Mouse (Mus musculus) MEL (cell line): ENCODE measurements around the gene Grin3b. TPM values are rescaled to one million over a fixed set of nuclear protein-coding genes. Genes with fewer than 3 reads are reported as not detected.
A peak's percentile ranks its signal among the peaks of the same experiment; 100 is the strongest.

ENCODE experiments used
- DNase-seq: peaks from one replicate; pipeline ENCODE4 v3.0.0; 2011; ENCODE audit warnings: low read depth, low spot score
- H3K27ac ChIP-seq: 2 replicates; pipeline ENCODE4 v1.5.1; 2012; ENCODE audit warnings: low read depth, mild to moderate bottlenecking, control low read depth, low read length, moderate library complexity; ENCODE audit not compliant: control insufficient read depth
- H3K27me3 ChIP-seq, 2 experiments: fragments of 150-350 bp in 1 of 2; sonication (generic) in 1 of 2; 2 replicates each; pipeline ENCODE4 v1.6.1; 2012; ENCODE audit warnings: low read length in 2 of 2, mild to moderate bottlenecking in 2 of 2, improper control_type of control experiment in 1 of 2, moderate library complexity in 1 of 2; ENCODE audit not compliant: insufficient read depth in 2 of 2, control insufficient read depth in 1 of 2
- H3K36me3 ChIP-seq, 2 experiments: 2 replicates each; pipeline ENCODE4 v1.6.1; 2012 to 2014; ENCODE audit warnings: low read length in 2 of 2, improper control_type of control experiment in 1 of 2, inconsistent platforms in 1 of 2, mild to moderate bottlenecking in 1 of 2; ENCODE audit not compliant: insufficient read depth in 2 of 2, control insufficient read depth in 1 of 2
- H3K4me1 ChIP-seq, 2 experiments: fragments of 150-350 bp in 1 of 2; sonication (generic) in 1 of 2; 2 replicates each; pipeline ENCODE4 v1.6.1; 2012; ENCODE audit warnings: low read length in 2 of 2, improper control_type of control experiment in 1 of 2, mild to moderate bottlenecking in 1 of 2; ENCODE audit not compliant: insufficient read depth in 2 of 2, control insufficient read depth in 1 of 2
- H3K4me3 ChIP-seq, 2 experiments: fragments of 150-350 bp in 1 of 2; sonication (generic) in 1 of 2; 2 replicates each; pipeline ENCODE4 v1.5.1; 2012; ENCODE audit warnings: low read depth in 2 of 2, low read length in 2 of 2, mild to moderate bottlenecking in 2 of 2, moderate library complexity in 2 of 2, control low read depth in 1 of 2, improper control_type of control experiment in 1 of 2; ENCODE audit not compliant: control insufficient read depth in 1 of 2, insufficient read depth in 1 of 2
- H3K79me2 ChIP-seq: 2 replicates; pipeline ENCODE4 v1.6.1; 2012; ENCODE audit warnings: mild to moderate bottlenecking, low read length, moderate library complexity; ENCODE audit not compliant: control insufficient read depth, poor library complexity, insufficient read depth
- H3K9ac ChIP-seq: 2 replicates; pipeline ENCODE4 v1.6.1; 2012; ENCODE audit warnings: low read depth, mild to moderate bottlenecking, control low read depth, low read length, moderate library complexity; ENCODE audit not compliant: control insufficient read depth, poor library complexity, severe bottlenecking
- H3K9me3 ChIP-seq: fragments of 150-350 bp; sonication (generic); replicated peaks from 2 replicates; pipeline ENCODE4 v1.6.1; 2012; ENCODE audit warnings: mild to moderate bottlenecking, low read length, improper control_type of control experiment, moderate library complexity; ENCODE audit not compliant: insufficient read depth
- CHD2 ChIP-seq: IDR thresholded peaks from 2 replicates; pipeline ENCODE4 v1.6.1; 2011; ENCODE audit warnings: low read length, improper control_type of control experiment
- CTCF ChIP-seq, 3 experiments: IDR thresholded peaks in 2 of 3; conservative IDR thresholded peaks in 1 of 3; 2 replicates each; pipeline ENCODE4 v1.5.1; 2011 to 2012; ENCODE audit warnings: low read length in 3 of 3, low read depth in 2 of 3, mild to moderate bottlenecking in 2 of 3, improper control_type of control experiment in 1 of 3, inconsistent platforms in 1 of 3, mixed read lengths in 1 of 3, moderate library complexity in 1 of 3; ENCODE audit not compliant: control insufficient read depth in 1 of 3, insufficient read depth in 1 of 3, poor library complexity in 1 of 3, severe bottlenecking in 1 of 3
- E2F4 ChIP-seq: IDR thresholded peaks from 2 replicates; pipeline ENCODE4 v1.6.1; 2011; ENCODE audit warnings: low read depth, low read length, improper control_type of control experiment, borderline replicate concordance
- ELF1 ChIP-seq: IDR thresholded peaks from 2 replicates; pipeline ENCODE4 v1.6.1; 2014; ENCODE audit warnings: low read depth, mild to moderate bottlenecking, inconsistent platforms, low read length, improper control_type of control experiment, moderate library complexity
- EP300 ChIP-seq, 2 experiments: IDR thresholded peaks; 2 replicates each; pipeline ENCODE4 v1.6.1; 2011; ENCODE audit warnings: improper control_type of control experiment in 2 of 2, low read length in 2 of 2, low read depth in 1 of 2, mild to moderate bottlenecking in 1 of 2
- ETS1 ChIP-seq: IDR thresholded peaks from 2 replicates; pipeline ENCODE4 v1.6.1; 2012; ENCODE audit warnings: low read depth, mild to moderate bottlenecking, inconsistent platforms, low read length, improper control_type of control experiment, moderate library complexity
- GABPA ChIP-seq: IDR thresholded peaks from 2 replicates; pipeline ENCODE4 v1.6.1; 2012; ENCODE audit warnings: low read depth, mild to moderate bottlenecking, inconsistent platforms, low read length, improper control_type of control experiment, moderate library complexity
- GATA1 ChIP-seq: IDR thresholded peaks from 2 replicates; pipeline ENCODE4 v1.6.1; 2011; ENCODE audit warnings: low read depth, low read length, improper control_type of control experiment
- HCFC1 ChIP-seq: IDR thresholded peaks from 2 replicates; pipeline ENCODE4 v1.6.1; 2012; ENCODE audit warnings: low read depth, mild to moderate bottlenecking, inconsistent platforms, low read length, improper control_type of control experiment, moderate library complexity
- MAZ ChIP-seq: IDR thresholded peaks from 2 replicates; pipeline ENCODE4 v1.6.1; 2012; ENCODE audit warnings: low read depth, mild to moderate bottlenecking, inconsistent platforms, low read length, improper control_type of control experiment
- MEF2A ChIP-seq: IDR thresholded peaks from 2 replicates; pipeline ENCODE4 v1.6.1; 2014; ENCODE audit warnings: low read depth, mild to moderate bottlenecking, inconsistent platforms, low read length, improper control_type of control experiment; ENCODE audit not compliant: poor library complexity, insufficient replicate concordance, severe bottlenecking; ENCODE audit errors: extremely low read depth
- MXI1 ChIP-seq: IDR thresholded peaks from 2 replicates; pipeline ENCODE4 v1.6.1; 2011; ENCODE audit warnings: mild to moderate bottlenecking, low read depth, low read length, improper control_type of control experiment
- MYB ChIP-seq: IDR thresholded peaks from 2 replicates; pipeline ENCODE4 v1.6.1; 2011; ENCODE audit warnings: mild to moderate bottlenecking, low read depth, low read length, improper control_type of control experiment
- NELFE ChIP-seq: IDR thresholded peaks from 2 replicates; pipeline ENCODE4 v1.6.1; 2011; ENCODE audit warnings: low read depth, low read length, improper control_type of control experiment
- NRF1 ChIP-seq: IDR thresholded peaks from 2 replicates; pipeline ENCODE4 v1.6.1; 2014; ENCODE audit warnings: low read depth, mild to moderate bottlenecking, inconsistent platforms, low read length, improper control_type of control experiment, moderate library complexity; ENCODE audit not compliant: poor library complexity, insufficient read depth, severe bottlenecking
- POLR2A ChIP-seq, 2 experiments: IDR thresholded peaks; 2 replicates each; pipeline ENCODE4 v1.6.1; 2011 to 2012; ENCODE audit warnings: low read length in 2 of 2, mild to moderate bottlenecking in 2 of 2, control low read depth in 1 of 2, improper control_type of control experiment in 1 of 2, low read depth in 1 of 2, moderate library complexity in 1 of 2; ENCODE audit not compliant: control insufficient read depth in 1 of 2, insufficient read depth in 1 of 2, poor library complexity in 1 of 2
- POLR2AphosphoS5 ChIP-seq: IDR thresholded peaks from 2 replicates; pipeline ENCODE4 v1.6.1; 2012; ENCODE audit warnings: low read depth, borderline replicate concordance, mild to moderate bottlenecking, inconsistent platforms, low read length, moderate library complexity, mixed read lengths
- RAD21 ChIP-seq: IDR thresholded peaks from 2 replicates; pipeline ENCODE4 v1.6.1; 2011; ENCODE audit warnings: mild to moderate bottlenecking, low read depth, low read length, improper control_type of control experiment
- RCOR1 ChIP-seq: IDR thresholded peaks from 2 replicates; pipeline ENCODE4 v1.6.1; 2012; ENCODE audit warnings: low read depth, mild to moderate bottlenecking, inconsistent platforms, low read length, improper control_type of control experiment
- SIN3A ChIP-seq: IDR thresholded peaks from 2 replicates; pipeline ENCODE4 v1.6.1; 2012; ENCODE audit warnings: low read length, improper control_type of control experiment, inconsistent platforms
- SMC3 ChIP-seq: IDR thresholded peaks from 2 replicates; pipeline ENCODE4 v1.6.1; 2011; ENCODE audit warnings: low read depth, low read length, improper control_type of control experiment
- TBP ChIP-seq: IDR thresholded peaks from 2 replicates; pipeline ENCODE4 v1.8.0; 2011; ENCODE audit warnings: low read depth, low read length, improper control_type of control experiment
- UBTF ChIP-seq: IDR thresholded peaks from 2 replicates; pipeline ENCODE4 v1.6.1; 2012; ENCODE audit warnings: low read depth, mild to moderate bottlenecking, inconsistent platforms, low read length, improper control_type of control experiment, moderate library complexity, borderline replicate concordance; ENCODE audit not compliant: insufficient read depth
- ZC3H11A ChIP-seq: IDR thresholded peaks from 2 replicates; pipeline ENCODE4 v1.6.1; 2012; ENCODE audit warnings: low read depth, mild to moderate bottlenecking, inconsistent platforms, low read length, improper control_type of control experiment
- ZMIZ1 ChIP-seq: IDR thresholded peaks from 2 replicates; pipeline ENCODE4 v1.6.1; 2012; ENCODE audit warnings: low read depth, mild to moderate bottlenecking, inconsistent platforms, low read length, improper control_type of control experiment, moderate library complexity
- polyA plus RNA-seq, 2 experiments: library from polyadenylated mRNA; stranded (reverse) in 1 of 2; unstranded in 1 of 2; fragments of >175 nt in 1 of 2; fragments of >200 nt in 1 of 2; gene quantifications; 2 replicates each; pipeline versions ENCODE4 v1.2.1 to v1.2.4; 2012; ENCODE audit warnings: low replicate concordance in 2 of 2, low read depth in 1 of 2; ENCODE audit not compliant: insufficient read length in 2 of 2, insufficient read depth in 1 of 2, missing spikeins in 1 of 2
- total RNA-seq: library from RNA; depleted of rRNA; stranded (reverse); fragments of 300-350 nt; gene quantifications from 2 replicates; pipeline ENCODE4 v1.2.3, GENCODE M21; 2012

The Grin3b gene
- total and polyA plus RNA-seq, 3 experiments: 0.42 to 1.1 TPM; not detected in 1

DNA sequence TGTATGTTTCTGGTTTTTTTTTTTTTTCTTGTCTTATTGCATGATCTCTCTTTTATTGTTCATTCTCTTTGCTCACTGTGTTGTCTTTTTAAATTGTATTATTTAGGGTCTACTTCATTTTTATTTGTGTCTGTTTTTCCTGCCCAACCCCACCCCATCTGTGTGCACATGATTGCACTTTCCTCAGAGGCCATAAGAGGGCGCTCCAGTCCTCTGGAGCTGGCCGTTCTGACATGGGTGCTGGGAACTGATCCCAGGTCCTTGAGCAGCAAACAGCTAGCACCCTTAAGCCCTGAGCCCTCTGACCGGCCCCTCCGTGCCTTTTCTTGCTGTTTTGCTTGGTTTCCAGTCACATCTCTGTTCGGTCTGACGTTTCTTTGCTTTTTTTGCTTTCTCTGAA is 21.0 kb downstream of the Grin3b start:
- TF ChIP-seq GABPA (no peak), SIN3A (no peak), MAZ (no peak), SMC3 (peak; percentile 36), NRF1 (no peak), MYB (no peak), CHD2 (no peak), CTCF (IDR thresholded peaks at IDR 0.05 in 2 of 3, conservative IDR thresholded peaks at IDR 0.05 in 1 of 3; ENCODE audit: control insufficient read depth in 1 of 3, insufficient read depth in 1 of 3, low read depth in 2 of 3, low read length in 3 of 3, poor library complexity in 1 of 3, severe bottlenecking in 1 of 3) (peak; percentile 39 to 65 (median 59); a peak in 5 of 6 replicates), MXI1 (no peak), RAD21 (peak; percentile 54), NELFE (no peak), ZMIZ1 (no peak), ETS1 (no peak), POLR2A (IDR thresholded peaks at IDR 0.05; ENCODE audit: control insufficient read depth in 1 of 2, insufficient read depth in 1 of 2, low read depth in 1 of 2, low read length in 2 of 2, poor library complexity in 1 of 2) (no peak), MEF2A (no peak)
- H3K27me3 ChIP-seq: no peaks in the 10 kb centered on the region
- no peak overlapping the region for H3K4me3 ChIP-seq
- H3K9ac ChIP-seq: no peak overlapping the region
- no peaks in the 10 kb centered on the region for H3K9me3 ChIP-seq
- DNase-seq: no peak
- peaks cover 14 to 28% of the 10 kb centered on the region in 2 experiments for H3K4me1 ChIP-seq
- peaks cover under 1% of the 10 kb centered on the region; the same call in 1 of the 2 replicates for H3K79me2 ChIP-seq
- no peak overlapping the region for H3K27ac ChIP-seq
- H3K36me3 ChIP-seq: peaks cover 0 to 16% of the 10 kb centered on the region in 2 experiments; a peak in 2 of 4 replicates

DNA sequence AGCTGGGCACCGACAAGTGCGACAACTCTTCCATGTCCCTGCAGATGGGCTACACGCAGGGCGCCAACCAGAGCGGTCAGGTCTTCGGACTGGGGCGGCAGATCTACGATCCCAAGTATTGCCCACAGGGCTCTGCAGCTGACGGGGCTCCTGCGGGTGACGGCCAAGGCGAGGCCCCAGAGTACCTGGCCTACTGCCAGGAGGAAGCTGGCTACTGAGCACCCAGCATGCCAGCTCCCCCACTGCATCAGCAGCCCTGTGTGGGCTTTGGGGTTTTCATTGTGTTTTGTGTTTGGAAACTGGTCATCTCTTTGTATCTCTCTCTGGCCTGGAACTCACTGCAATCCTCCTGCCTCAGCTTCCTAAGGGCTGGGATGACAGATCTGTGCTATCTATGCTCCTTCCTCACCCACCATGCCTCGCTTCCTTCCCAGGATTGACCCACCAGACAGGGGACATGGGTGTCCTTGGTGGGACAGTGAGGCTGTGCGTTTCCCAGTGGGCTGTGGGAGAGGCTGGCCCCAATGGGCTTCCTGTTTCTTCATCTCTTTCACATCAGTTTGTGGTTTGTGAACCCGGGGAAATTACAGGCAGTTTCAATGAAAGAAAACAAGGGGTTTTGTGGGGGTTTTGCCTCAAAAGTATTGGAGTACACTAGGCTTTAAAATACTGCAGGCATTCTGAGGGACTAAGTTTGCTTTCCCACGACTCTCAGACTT is 24.0 kb downstream of the Grin3b start:
- H3K9ac ChIP-seq: peak overlapping the region; percentile 66
- TF ChIP-seq ETS1 (peak; percentile 28; the same call in 1 of the 2 replicates), POLR2AphosphoS5 (no peak), HCFC1 (peak; percentile 13; the same call in 1 of the 2 replicates), MEF2A (no peak), ELF1 (peak; percentile 50), POLR2A (IDR thresholded peaks at IDR 0.05; ENCODE audit: control insufficient read depth in 1 of 2, insufficient read depth in 1 of 2, low read depth in 1 of 2, low read length in 2 of 2, poor library complexity in 1 of 2) (peak in 1 of 2 experiments; percentile 29; a peak in 1 of 4 replicates), TBP (peak; percentile 59), NELFE (peak; percentile 29; the same call in 1 of the 2 replicates), UBTF (0 out of 2 replicates have a peak, but pooled peaks have one; percentile 26), GATA1 (peak; percentile 10; the same call in 1 of the 2 replicates), E2F4 (no peak), CTCF (IDR thresholded peaks at IDR 0.05 in 2 of 3, conservative IDR thresholded peaks at IDR 0.05 in 1 of 3; ENCODE audit: control insufficient read depth in 1 of 3, insufficient read depth in 1 of 3, low read depth in 2 of 3, low read length in 3 of 3, poor library complexity in 1 of 3, severe bottlenecking in 1 of 3) (no peak), EP300 (IDR thresholded peaks at IDR 0.05; ENCODE audit: low read depth in 1 of 2, low read length in 2 of 2) (peak; percentile 44 to 48; a peak in 2 of 4 replicates), ZC3H11A (no peak), RCOR1 (0 out of 2 replicates have a peak, but pooled peaks have one; percentile 19)
- TF ChIP-seq, all 39 proteins: peak for 10
- Histone ChIP-seq H3K79me2 (peaks cover 5% of the 10 kb centered on the region; the same call in 1 of the 2 replicates), H3K27me3 (no peaks in the 10 kb centered on the region), H3K4me1 (peaks cover 14 to 26% of the 10 kb centered on the region in 2 experiments), H3K4me3 (peak overlapping the region; percentile 3 to 17), H3K27ac (peak overlapping the region; percentile 93), H3K36me3 (peaks cover 0 to 17% of the 10 kb centered on the region in 2 experiments; a peak in 2 of 4 replicates), H3K9me3 (no peaks in the 10 kb centered on the region)
- DNase-seq: peak; percentile 76
